Mouse (Mus musculus): Measurements from ENCODE around the gene Mindy4b-ps. TPM values are rescaled to one million over a fixed set of nuclear protein-coding genes. Genes with fewer than 3 reads are reported as not detected.

Mindy4b-ps gene
- polyA plus RNA-seq (2015; fragmentation: Illumina TruSeq; extraction: RNeasy Lipid Tissue Mini Kit (QIAGEN cat#74804); ENCODE audit: low read depth, low replicate concordance), result 3.6 TPM

DNA sequence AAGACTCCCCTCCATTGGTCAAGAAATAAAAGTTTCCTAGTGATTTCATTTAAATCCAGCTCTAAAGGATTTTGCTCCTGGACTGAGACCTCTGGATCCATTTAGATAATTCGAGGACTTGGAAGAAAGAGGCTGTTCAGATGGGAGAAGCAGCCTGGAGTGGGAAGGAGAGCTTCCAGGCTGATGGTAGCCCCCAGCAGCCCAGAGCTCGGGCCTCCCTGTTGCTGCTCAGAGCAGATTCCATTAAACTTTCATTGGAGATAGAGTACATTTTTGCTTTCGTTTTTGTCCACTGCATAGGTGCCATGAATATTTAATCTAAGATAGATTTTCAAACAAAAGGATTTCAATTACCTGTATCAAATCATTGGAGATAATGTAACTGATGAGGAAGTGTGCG lies at the start of gene Mindy4b-ps:
Gene Mindy4b-ps (minus strand): TSS at position 101 of the 400 bp plus-strand sequence.

Other genes starting within 250 kb of the Mindy4b-ps start
- 214 TPM for gene Selenot, start 245.7 kb downstream of the Mindy4b-ps start, polyA plus RNA-seq (2015; fragmentation: Illumina TruSeq; extraction: RNeasy Lipid Tissue Mini Kit (QIAGEN cat#74804); ENCODE audit: low read depth, low replicate concordance)
- 1.4 TPM for gene Erich6, start 185.1 kb downstream of the Mindy4b-ps start, polyA plus RNA-seq (2015; fragmentation: Illumina TruSeq; extraction: RNeasy Lipid Tissue Mini Kit (QIAGEN cat#74804); ENCODE audit: low read depth, low replicate concordance)
- gene Siah2, start 129.9 kb downstream of the Mindy4b-ps start, polyA plus RNA-seq (2015; fragmentation: Illumina TruSeq; extraction: RNeasy Lipid Tissue Mini Kit (QIAGEN cat#74804); ENCODE audit: low read depth, low replicate concordance), result 14.9 TPM
- gene Clrn1, start 63.0 kb upstream of the Mindy4b-ps start, polyA plus RNA-seq (2015; fragmentation: Illumina TruSeq; extraction: RNeasy Lipid Tissue Mini Kit (QIAGEN cat#74804); ENCODE audit: low read depth, low replicate concordance), result 0.42 TPM
- 11.4 TPM for gene Med12l, start 183.5 kb upstream of the Mindy4b-ps start, polyA plus RNA-seq (2015; fragmentation: Illumina TruSeq; extraction: RNeasy Lipid Tissue Mini Kit (QIAGEN cat#74804); ENCODE audit: low read depth, low replicate concordance)

Data from brain, adult 10 weeks (tissue).